Mouse (Mus musculus) CD4-positive, CD25-positive, alpha-beta regulatory T cell (primary cell): ENCODE data around the gene Gm5678. TPM values are rescaled to one million over a fixed set of nuclear protein-coding genes. Genes with fewer than 3 reads are reported as not detected.

Experiments
- polyA plus RNA-seq: library from polyadenylated mRNA; unstranded; fragments of 100-300 nt; shearing (Covaris generic); gene quantifications from one replicate; pipeline ENCODE4 v1.2.1, GENCODE M21; 2017

Gene Gm5678
- polyA plus RNA-seq: not detected

GRCm38 (mm10) chr16:93627761-93628400, at the start of gene Gm5678:
Gm5678 (plus strand) TSS chr16:93628097.

GRCm38 (mm10) chr16:93603439-93604212, 24.3 kb upstream of the Gm5678 start, which contains the start of gene Setd4:
Setd4 (minus strand) TSS chr16:93604063.

GRCm38 (mm10) chr16:93605553-93605952, 22.3 kb upstream of the Gm5678 start, which contains the start of gene Cbr1:
Cbr1 (plus strand) TSS chr16:93605853.

Other genes with a start within 250 kb of the Gm5678 start
- gene Setd4, start 24.0 kb upstream of the Gm5678 start, polyA plus RNA-seq: 41.7 TPM
- gene Cbr1, start 22.2 kb upstream of the Gm5678 start, polyA plus RNA-seq: 65.7 TPM
- gene Cbr3, start 55.1 kb downstream of the Gm5678 start, polyA plus RNA-seq: not detected
- 35.8 TPM for gene Dop1b, start 83.8 kb downstream of the Gm5678 start, polyA plus RNA-seq
- gene Morc3, start 204.0 kb downstream of the Gm5678 start, polyA plus RNA-seq: 102 TPM